Mouse (Mus musculus) midbrain, embryonic 13.5 days (tissue): ENCODE measurements around the gene Scn1b. TPM values are rescaled to one million over a fixed set of nuclear protein-coding genes. Genes with fewer than 3 reads are reported as not detected.

Source experiments
- ATAC-seq: fragments of 200-750 bp; cut with Nextera tagmentation; 2 replicates; pipeline ENCODE4 v1.8.0; 2017; ENCODE audit warnings: mild to moderate bottlenecking, moderate TSS enrichment, moderate library complexity
- H3K27ac ChIP-seq: fragments of 300-500 bp; sonication (generic); 2 replicates; pipeline ENCODE4 v1.5.1; 2015; ENCODE audit warnings: inconsistent platforms, mild to moderate bottlenecking, moderate library complexity
- H3K27me3 ChIP-seq: fragments of 300-500 bp; sonication (generic); 2 replicates; pipeline ENCODE4 v1.6.1; 2015; ENCODE audit warnings: mild to moderate bottlenecking, inconsistent platforms
- H3K36me3 ChIP-seq: fragments of 300-500 bp; sonication (generic); 2 replicates; pipeline ENCODE4 v1.6.1; 2015; ENCODE audit warnings: mild to moderate bottlenecking, inconsistent platforms
- H3K4me1 ChIP-seq: fragments of 300-500 bp; sonication (generic); replicated peaks from 2 replicates; pipeline ENCODE4 v1.6.1; 2015; ENCODE audit warnings: inconsistent platforms
- H3K4me2 ChIP-seq: fragments of 300-500 bp; sonication (generic); replicated peaks from 2 replicates; pipeline ENCODE4 v1.6.1; 2015; ENCODE audit warnings: moderate library complexity, mild to moderate bottlenecking, inconsistent platforms
- H3K4me3 ChIP-seq: fragments of 300-500 bp; sonication (generic); replicated peaks from 2 replicates; pipeline ENCODE4 v1.5.1; 2015; ENCODE audit warnings: mild to moderate bottlenecking, inconsistent platforms
- H3K9ac ChIP-seq: fragments of 300-500 bp; sonication (generic); replicated peaks from 2 replicates; pipeline ENCODE4 v1.6.1; 2015; ENCODE audit warnings: mild to moderate bottlenecking, inconsistent platforms
- H3K9me3 ChIP-seq: fragments of 300-500 bp; sonication (generic); 2 replicates; pipeline ENCODE4 v1.6.1; 2016; ENCODE audit warnings: mild to moderate bottlenecking, inconsistent platforms
- WGBS: fragments of 180-500 bp; shearing (Covaris S2); methylation state at CpG from one replicate; pipeline ENCODE4 v1.1.7; 2015; 5-methylcytosine and 5-hydroxymethylcytosine counted together
- polyA plus RNA-seq: library from polyadenylated mRNA; unstranded; fragments of >200 nt; fragmentation: Nextera tagmentation; extraction: Ambion mirVana; gene quantifications from 2 replicates; pipeline ENCODE4 v1.2.1, GENCODE M21; 2015

Gene Scn1b
- polyA plus RNA-seq, 1 experiment from 2014 or later, result 2.7 TPM

- WGBS, result 81% methylated on average over 15 of the region's 15 CpGs
These were observed 15.9 kb downstream of the Scn1b start for GRCm38 (mm10) chr7:31110861-31111385.

DNA sequence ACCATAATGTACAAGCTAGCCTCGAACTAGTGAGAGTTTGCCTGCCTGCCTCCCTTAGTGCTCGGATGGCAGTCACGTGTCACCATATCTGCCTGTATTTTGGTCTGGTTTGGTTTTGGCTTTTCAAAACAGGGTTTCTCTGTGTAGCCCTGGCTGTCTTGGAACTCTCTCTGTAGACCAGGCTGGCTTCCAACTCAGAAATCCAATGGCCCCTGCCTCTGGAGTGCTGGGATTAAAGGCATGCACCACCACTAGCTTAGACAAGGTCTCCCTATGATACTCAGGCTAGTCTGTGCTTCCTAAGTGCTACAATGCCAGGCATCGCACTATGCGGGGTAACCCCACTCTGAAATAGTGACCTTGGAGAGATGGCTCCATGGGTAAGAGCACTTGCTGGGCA lies 17.0 kb downstream of the Scn1b start:
- no peaks in the 10 kb centered on the region for H3K27me3 ChIP-seq
- no peak overlapping the region for H3K27ac ChIP-seq
- no peak overlapping the region for H3K9ac ChIP-seq
- H3K9me3 ChIP-seq, result no peaks in the 10 kb centered on the region
- no peaks in the 10 kb centered on the region for H3K36me3 ChIP-seq
- no peaks in the 10 kb centered on the region for H3K4me1 ChIP-seq
- ATAC-seq, result no peak
- no peak overlapping the region for H3K4me2 ChIP-seq
- 93% methylated on average over 5 of the region's 5 CpGs for WGBS
- no peak overlapping the region for H3K4me3 ChIP-seq

More at GRCm38 (mm10) chr7:31110861-31111385, 15.9 kb downstream of the Scn1b start:
- H3K27me3 ChIP-seq, result 0 out of 2 replicates have a peak, but pooled peaks cover 8% of the 10 kb centered on the region
- no peak overlapping the region for H3K4me3 ChIP-seq
- no peaks in the 10 kb centered on the region for H3K36me3 ChIP-seq
- no peaks in the 10 kb centered on the region; the same call in 1 of the 2 replicates for H3K4me1 ChIP-seq
- no peak for ATAC-seq
- no peak overlapping the region for H3K9ac ChIP-seq
- no peaks in the 10 kb centered on the region for H3K9me3 ChIP-seq
- no peak overlapping the region for H3K27ac ChIP-seq
- no peak overlapping the region for H3K4me2 ChIP-seq

GRCm38 (mm10) chr7:31109091-31109490 lies 17.7 kb downstream of the Scn1b start:
- Histone ChIP-seq H3K4me1 (no peaks in the 10 kb centered on the region), H3K4me3 (no peak overlapping the region), H3K4me2 (no peak overlapping the region), H3K9me3 (no peaks in the 10 kb centered on the region), H3K27ac (no peak overlapping the region), H3K9ac (no peak overlapping the region), H3K27me3 (no peaks in the 10 kb centered on the region), H3K36me3 (no peaks in the 10 kb centered on the region)
- 39% methylated on average over 6 of the region's 7 CpGs for WGBS
- ATAC-seq, result no peak

GRCm38 (mm10) chr7:31107781-31108180 lies 19.0 kb downstream of the Scn1b start:
- Histone ChIP-seq H3K4me2 (no peak overlapping the region), H3K9ac (no peak overlapping the region), H3K4me1 (no peaks in the 10 kb centered on the region), H3K9me3 (no peaks in the 10 kb centered on the region), H3K4me3 (no peak overlapping the region), H3K36me3 (no peaks in the 10 kb centered on the region), H3K27me3 (no peaks in the 10 kb centered on the region), H3K27ac (no peak overlapping the region)
- WGBS, result 88% methylated on average over 11 of the region's 11 CpGs
- no peak for ATAC-seq

DNA sequence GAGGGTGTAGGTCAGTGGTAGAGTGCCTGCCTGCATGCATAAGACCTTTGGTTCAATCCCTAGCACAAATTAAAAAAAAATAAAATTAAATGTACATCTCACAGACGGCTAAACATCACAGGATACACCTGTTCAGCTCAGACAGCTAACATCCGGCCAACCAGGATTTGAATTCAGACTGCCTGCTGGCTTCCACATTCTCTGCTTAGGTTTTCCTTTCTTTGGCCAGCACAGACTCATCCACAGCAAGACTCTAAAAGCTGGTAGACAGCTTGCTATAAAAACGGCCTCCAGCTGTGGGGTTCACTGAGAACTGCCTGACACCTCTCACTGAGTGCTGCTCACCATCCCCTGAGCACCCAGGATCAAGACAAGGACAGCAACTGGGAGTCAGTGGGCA lies 20.6 kb downstream of the Scn1b start:
- 73% methylated on average over 3 of the region's 3 CpGs for WGBS
- Histone ChIP-seq H3K27ac (no peak overlapping the region), H3K4me1 (no peaks in the 10 kb centered on the region), H3K4me3 (no peak overlapping the region), H3K9me3 (no peaks in the 10 kb centered on the region), H3K9ac (no peak overlapping the region), H3K27me3 (no peaks in the 10 kb centered on the region), H3K4me2 (no peak overlapping the region), H3K36me3 (no peaks in the 10 kb centered on the region)
- ATAC-seq, result no peak

DNA sequence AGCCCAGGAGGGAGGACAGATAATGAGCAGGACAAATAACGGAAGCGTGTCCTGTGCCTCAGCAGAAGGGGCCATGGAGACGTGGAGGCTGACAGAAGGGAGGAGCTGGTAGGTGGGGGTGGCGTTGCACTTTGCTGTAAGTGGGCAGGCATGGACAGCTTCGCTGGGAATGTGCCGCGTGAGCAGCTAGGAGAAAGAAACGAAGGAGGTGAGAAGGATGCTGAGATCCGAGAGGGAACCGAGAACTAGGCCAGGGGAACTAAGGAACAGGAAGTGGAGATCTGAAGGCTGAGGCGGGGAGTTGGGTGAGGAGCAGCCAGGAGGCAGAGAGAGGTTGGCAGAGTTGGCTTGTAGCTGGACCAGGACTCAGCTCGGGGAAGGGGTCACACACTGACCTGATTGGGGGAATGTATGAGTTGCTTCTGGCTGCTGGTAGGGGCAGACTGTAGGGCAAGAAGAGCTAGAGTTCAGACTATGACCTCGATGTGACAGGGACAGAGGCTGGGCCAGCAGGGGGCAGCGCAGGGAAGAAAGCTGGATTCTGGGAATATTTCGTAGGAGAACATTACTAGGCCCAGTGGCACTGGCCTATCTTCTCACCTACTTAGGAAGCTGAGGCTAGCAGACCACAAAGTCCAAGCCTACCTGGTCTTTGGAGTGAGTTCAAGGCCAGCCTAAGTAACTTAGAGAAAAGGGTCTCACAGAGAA lies 21.6 kb downstream of the Scn1b start:
- no peak overlapping the region for H3K4me3 ChIP-seq
- no peak for ATAC-seq
- no peaks in the 10 kb centered on the region for H3K4me1 ChIP-seq
- no peak overlapping the region for H3K4me2 ChIP-seq
- no peak overlapping the region for H3K9ac ChIP-seq
- WGBS, result 74% methylated on average over 15 of the region's 15 CpGs
- no peaks in the 10 kb centered on the region for H3K27me3 ChIP-seq
- H3K27ac ChIP-seq, result no peak overlapping the region
- no peaks in the 10 kb centered on the region for H3K36me3 ChIP-seq
- H3K9me3 ChIP-seq, result no peaks in the 10 kb centered on the region

- no peak overlapping the region for H3K4me3 ChIP-seq
- no peaks in the 10 kb centered on the region for H3K36me3 ChIP-seq
- no peaks in the 10 kb centered on the region for H3K4me1 ChIP-seq
- H3K4me2 ChIP-seq, result no peak overlapping the region
- no peak for ATAC-seq
- H3K9ac ChIP-seq, result no peak overlapping the region
- no peak overlapping the region for H3K27ac ChIP-seq
- H3K9me3 ChIP-seq, result no peaks in the 10 kb centered on the region
- WGBS, result 84% methylated on average over 14 of the region's 14 CpGs
- H3K27me3 ChIP-seq, result no peaks in the 10 kb centered on the region
These were observed 26.0 kb downstream of the Scn1b start for GRCm38 (mm10) chr7:31100786-31101185.

- H3K4me2 ChIP-seq, result no peak overlapping the region
These were observed 27.2 kb downstream of the Scn1b start for GRCm38 (mm10) chr7:31099612-31099982.

DNA sequence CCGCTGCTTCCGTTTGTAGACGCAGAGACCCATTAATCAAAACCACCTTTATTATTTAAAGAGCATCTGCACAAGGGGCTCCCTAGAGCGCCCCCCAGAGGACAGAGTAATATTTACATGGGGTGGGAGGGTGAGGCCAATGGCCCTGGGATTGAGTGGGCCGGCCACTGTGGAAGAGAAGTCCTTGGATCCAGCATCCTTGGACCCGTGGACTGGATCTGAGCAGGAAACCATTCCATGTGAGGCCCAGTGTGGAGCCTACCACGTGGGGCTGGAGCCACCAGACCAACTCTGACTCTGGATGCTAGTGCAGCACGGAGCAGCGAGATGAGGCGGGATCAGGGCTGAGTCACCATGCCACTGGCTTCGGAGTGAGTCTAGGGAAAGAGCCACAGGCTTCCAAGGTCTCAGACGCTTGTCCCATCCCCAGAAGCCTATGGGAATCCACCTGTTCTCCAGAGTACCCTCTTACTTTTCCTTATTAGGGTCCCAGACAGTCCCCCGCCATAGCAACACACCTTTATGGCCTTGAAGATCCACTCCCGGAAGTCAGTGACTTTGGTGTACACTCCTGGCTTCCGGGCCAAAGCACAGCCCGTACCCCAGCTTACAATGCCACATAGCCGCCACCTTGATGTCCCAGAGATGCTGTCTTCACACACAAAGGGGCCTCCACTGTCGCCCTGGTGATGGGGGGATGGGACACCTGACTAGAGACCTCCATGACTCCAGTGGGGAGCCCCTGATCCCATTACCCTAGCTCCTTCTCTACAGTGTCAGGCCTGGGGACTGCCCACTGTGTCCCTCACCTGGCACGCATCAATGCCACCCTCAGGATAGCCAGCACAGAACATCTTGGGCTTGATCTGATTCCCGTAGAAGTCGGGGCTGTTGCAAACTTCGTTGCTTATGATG lies 27.8 kb downstream of the Scn1b start:
- Histone ChIP-seq H3K4me3 (no peak overlapping the region), H3K27me3 (no peaks in the 10 kb centered on the region), H3K9ac (no peak overlapping the region), H3K27ac (no peak overlapping the region), H3K36me3 (no peaks in the 10 kb centered on the region), H3K9me3 (no peaks in the 10 kb centered on the region), H3K4me2 (no peak overlapping the region), H3K4me1 (no peaks in the 10 kb centered on the region)
- WGBS, result 83% methylated on average over 22 of the region's 22 CpGs
- ATAC-seq, result no peak

More at GRCm38 (mm10) chr7:31099612-31099982, 27.2 kb downstream of the Scn1b start:
- no peak for ATAC-seq
- Histone ChIP-seq H3K9me3 (no peaks in the 10 kb centered on the region), H3K9ac (no peak overlapping the region), H3K27ac (no peak overlapping the region), H3K4me3 (no peak overlapping the region), H3K36me3 (no peaks in the 10 kb centered on the region), H3K4me1 (no peaks in the 10 kb centered on the region), H3K27me3 (no peaks in the 10 kb centered on the region)
- 91% methylated on average over 6 of the region's 6 CpGs for WGBS

GRCm38 (mm10) chr7:31097583-31098248 lies 29.1 kb downstream of the Scn1b start:
- H3K36me3 ChIP-seq, result no peaks in the 10 kb centered on the region
- peak; percentile 95 for ATAC-seq
- H3K9me3 ChIP-seq, result no peaks in the 10 kb centered on the region
- H3K4me2 ChIP-seq, result peak overlapping the region; percentile 39
- no peaks in the 10 kb centered on the region for H3K4me1 ChIP-seq
- H3K27me3 ChIP-seq, result no peaks in the 10 kb centered on the region
- no peak overlapping the region for H3K27ac ChIP-seq
- no peak overlapping the region for H3K9ac ChIP-seq
- 51% methylated on average over 20 of the region's 20 CpGs for WGBS
- H3K4me3 ChIP-seq, result peak overlapping the region; percentile 17; the same call in 1 of the 2 replicates

DNA sequence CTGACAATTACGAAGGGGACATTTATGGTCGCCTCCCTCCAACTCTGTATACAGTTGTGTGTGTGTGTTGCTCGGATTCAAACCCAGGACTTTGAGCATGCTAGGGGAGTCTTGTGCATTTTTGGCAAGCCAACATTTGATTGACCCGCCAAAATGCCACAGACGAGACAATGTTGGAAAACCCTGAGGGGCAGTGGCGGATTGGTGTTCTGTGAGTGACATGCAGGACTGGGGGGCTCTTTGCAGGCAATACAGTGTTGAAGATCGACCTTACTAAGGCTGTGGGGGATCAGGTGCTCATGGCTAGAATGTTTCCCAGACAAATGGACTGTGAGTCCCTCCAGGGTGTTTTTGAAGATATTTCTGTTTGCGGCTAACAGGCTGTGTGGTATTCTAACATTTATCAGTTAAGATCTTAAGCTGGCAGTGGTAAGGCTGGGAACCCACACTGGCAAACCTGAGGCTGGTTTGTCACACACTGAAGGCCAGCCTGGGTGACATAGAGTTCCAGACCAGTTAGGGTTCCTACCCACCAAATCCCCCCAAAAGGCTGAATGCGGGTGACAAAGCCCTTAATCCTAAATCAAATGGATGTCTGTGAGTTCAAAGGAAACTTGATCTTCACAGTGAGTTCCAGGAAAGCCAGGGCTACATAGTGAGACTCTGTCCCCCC lies 29.8 kb downstream of the Scn1b start:
- Histone ChIP-seq H3K9me3 (no peaks in the 10 kb centered on the region), H3K4me1 (no peaks in the 10 kb centered on the region), H3K4me3 (no peak overlapping the region), H3K4me2 (no peak overlapping the region), H3K27ac (no peak overlapping the region), H3K27me3 (no peaks in the 10 kb centered on the region), H3K9ac (no peak overlapping the region), H3K36me3 (no peaks in the 10 kb centered on the region)
- WGBS, result 73% methylated on average over 9 of the region's 9 CpGs
- no peak for ATAC-seq
